Mouse (Mus musculus) limb, embryonic 11.5 days (tissue): ENCODE measurements around the gene Cstb. TPM values are rescaled to one million over a fixed set of nuclear protein-coding genes. Genes with fewer than 3 reads are reported as not detected.
"Not testable (repeated sequence)": the region's sequence is repeated elsewhere in the genome, so short reads cannot be mapped to it uniquely, and the experiment has no call there.

Experiments
- ATAC-seq: fragments of 200-750 bp; cut with Nextera tagmentation; 2 replicates; pipeline ENCODE4 v1.8.0; 2017; ENCODE audit warnings: low read depth; ENCODE audit not compliant: insufficient number of reproducible peaks, low FRiP score, low TSS enrichment
- DNase-seq: peaks from one replicate; pipeline ENCODE4 v3.0.0-alpha.2; 2015; ENCODE audit warnings: low spot score
- H3K27ac ChIP-seq: fragments of 300-500 bp; sonication (generic); replicated peaks from 2 replicates; pipeline ENCODE4 v1.5.1; 2014; ENCODE audit warnings: low read depth, mild to moderate bottlenecking, low read length
- H3K27me3 ChIP-seq: fragments of 300-500 bp; sonication (generic); 2 replicates; pipeline ENCODE4 v1.6.1; 2014; ENCODE audit warnings: mild to moderate bottlenecking, low read length, mixed read lengths; ENCODE audit not compliant: control insufficient read depth, insufficient read depth
- H3K36me3 ChIP-seq: fragments of 300-500 bp; sonication (generic); 2 replicates; pipeline ENCODE4 v1.6.1; 2014; ENCODE audit warnings: mild to moderate bottlenecking, low read length, moderate library complexity, mixed read lengths; ENCODE audit not compliant: control insufficient read depth, insufficient read depth
- H3K4me1 ChIP-seq: fragments of 300-500 bp; sonication (generic); 2 replicates; pipeline ENCODE4 v1.6.1; 2014; ENCODE audit warnings: low read length, mixed read lengths; ENCODE audit not compliant: control insufficient read depth, insufficient read depth
- H3K4me2 ChIP-seq: fragments of 300-500 bp; sonication (generic); 2 replicates; pipeline ENCODE4 v1.6.1; 2014; ENCODE audit warnings: low read depth, mild to moderate bottlenecking, moderate library complexity; ENCODE audit not compliant: severe bottlenecking
- H3K4me3 ChIP-seq: fragments of 300-500 bp; sonication (generic); 2 replicates; pipeline ENCODE4 v1.5.1; 2014; ENCODE audit warnings: low read depth, low read length
- H3K9ac ChIP-seq: fragments of 300-500 bp; sonication (generic); 2 replicates; pipeline ENCODE4 v1.6.1; 2014; ENCODE audit warnings: mild to moderate bottlenecking, low read length
- H3K9me3 ChIP-seq: fragments of 300-500 bp; sonication (generic); 2 replicates; pipeline ENCODE4 v1.6.1; 2016; ENCODE audit warnings: low read length; ENCODE audit not compliant: control insufficient read depth
- WGBS: fragments of 180-500 bp; shearing (Covaris S2); extraction: QIAGEN DNeasy Blood & Tissue Kit; methylation state at CpG from one replicate; pipeline ENCODE4 v1.1.7; 2014; 5-methylcytosine and 5-hydroxymethylcytosine counted together
- polyA plus RNA-seq: library from polyadenylated mRNA; unstranded; fragments of >200 nt; fragmentation: Nextera tagmentation; extraction: Ambion mirVana; gene quantifications from 2 replicates; pipeline ENCODE4 v1.2.1, GENCODE M21; 2014

The Cstb gene
- polyA plus RNA-seq, 1 experiment from 2014 or later, result 169 TPM

- H3K27ac ChIP-seq, result no peak overlapping the region
- ATAC-seq (no peak), DNase-seq (no peak)
Measured at GRCm38 (mm10) chr10:78411851-78412250, 13.6 kb upstream of the Cstb start.

DNA sequence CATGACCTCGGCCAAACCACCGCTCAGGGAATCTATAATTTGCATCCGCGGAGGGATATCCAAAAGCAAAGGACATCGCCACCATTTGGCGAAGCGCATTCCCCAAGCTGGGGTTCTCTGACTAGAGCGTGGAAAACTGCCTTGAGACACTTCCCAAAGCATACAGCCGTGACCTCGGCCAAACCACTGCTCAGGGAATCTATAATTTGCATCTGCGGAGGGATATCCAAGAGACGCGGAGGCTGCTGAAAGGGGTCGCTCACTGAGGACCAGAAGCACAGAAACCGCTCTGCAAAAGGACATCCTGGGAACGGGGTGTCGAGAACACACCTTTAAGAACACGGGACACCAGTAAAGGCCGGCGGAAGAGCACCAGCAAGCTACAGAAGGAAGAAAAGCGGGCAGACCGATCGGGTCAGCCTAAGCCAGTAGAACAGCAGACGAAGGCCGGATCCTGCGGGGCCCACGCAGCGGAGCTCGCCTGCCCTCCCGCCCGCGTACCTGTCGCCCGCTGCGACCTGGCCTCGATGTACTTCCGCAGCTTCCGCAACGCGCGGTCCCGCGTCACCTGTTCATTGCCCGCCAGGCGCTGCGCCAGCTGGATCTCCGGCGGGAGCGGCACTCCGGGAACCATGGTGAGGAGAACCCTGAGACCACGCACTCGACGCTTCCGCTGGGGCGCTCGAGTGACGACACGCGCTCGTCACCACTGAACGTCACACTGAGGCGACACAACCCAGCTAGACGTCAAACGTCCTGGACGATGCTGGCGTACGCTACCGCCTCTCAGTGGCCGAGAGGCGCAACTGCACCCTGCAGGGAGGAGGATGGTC is 12.9 kb upstream of the Cstb start, which contains the start of gene Rrp1:
Gene Rrp1 (minus strand): TSS at position 725 of the 833 bp plus-strand sequence.
- WGBS, result under 1% methylated on average over 70 of the region's 70 CpGs
- peaks cover 3% of the 10 kb centered on the region; the same call in 1 of the 2 replicates for H3K4me1 ChIP-seq
- peak within 1 kb of the TSS; percentile 93 for H3K4me3 ChIP-seq
- peak within 1 kb of the TSS; percentile 47 for H3K4me2 ChIP-seq
- no peaks in the 10 kb centered on the region for H3K9me3 ChIP-seq
- peak; percentile 92 for ATAC-seq
- peaks cover 16% of the 10 kb centered on the region for H3K36me3 ChIP-seq
- H3K9ac ChIP-seq, result peak within 1 kb of the TSS; percentile 83
- DNase-seq, result peak; percentile 98
- H3K27me3 ChIP-seq, result no peaks in the 10 kb centered on the region
- H3K27ac ChIP-seq, result peak within 1 kb of the TSS; percentile 52

More at GRCm38 (mm10) chr10:78411851-78412250, 13.6 kb upstream of the Cstb start:
- Histone ChIP-seq H3K4me1 (peaks cover 3% of the 10 kb centered on the region; the same call in 1 of the 2 replicates), H3K4me3 (peak overlapping the region; percentile 93), H3K4me2 (peak overlapping the region; percentile 47), H3K9ac (peak overlapping the region; percentile 83), H3K36me3 (peaks cover 23% of the 10 kb centered on the region), H3K27me3 (no peaks in the 10 kb centered on the region), H3K9me3 (no peaks in the 10 kb centered on the region)
- WGBS, result 18% methylated on average over 8 of the region's 8 CpGs

GRCm38 (mm10) chr10:78413152-78413520 is 12.3 kb upstream of the Cstb start:
- H3K4me3 ChIP-seq, result peak overlapping the region; percentile 93
- WGBS, result 42% methylated on average over 7 of the region's 7 CpGs
- no peaks in the 10 kb centered on the region for H3K9me3 ChIP-seq
- peak overlapping the region; percentile 83 for H3K9ac ChIP-seq
- no peaks in the 10 kb centered on the region for H3K27me3 ChIP-seq
- no peak for ATAC-seq
- H3K4me2 ChIP-seq, result peak overlapping the region; percentile 47
- H3K4me1 ChIP-seq, result peaks cover 3% of the 10 kb centered on the region; the same call in 1 of the 2 replicates
- no peak overlapping the region for H3K27ac ChIP-seq
- peaks cover 15% of the 10 kb centered on the region for H3K36me3 ChIP-seq
- DNase-seq, result no peak

- H3K4me3 ChIP-seq, ATAC-seq, H3K27me3 ChIP-seq, H3K9me3 ChIP-seq, H3K27ac ChIP-seq, DNase-seq, H3K4me1 ChIP-seq, H3K36me3 ChIP-seq, H3K9ac ChIP-seq, H3K4me2 ChIP-seq: not testable (repeated sequence)
- WGBS, result 90% methylated on average over 3 of the region's 4 CpGs
Measured at GRCm38 (mm10) chr10:78414936-78415335, 10.5 kb upstream of the Cstb start.

- no peaks in the 10 kb centered on the region for H3K36me3 ChIP-seq
- no peaks in the 10 kb centered on the region for H3K27me3 ChIP-seq
- H3K4me2 ChIP-seq, result no peak overlapping the region
- no peaks in the 10 kb centered on the region for H3K4me1 ChIP-seq
- no peak overlapping the region for H3K27ac ChIP-seq
- H3K4me3 ChIP-seq, result no peak overlapping the region
- DNase-seq (no peak), ATAC-seq (no peak)
- H3K9ac ChIP-seq, result no peak overlapping the region
- WGBS, result 60% methylated on average over 5 of the region's 5 CpGs
- H3K9me3 ChIP-seq, result no peaks in the 10 kb centered on the region
Measured at GRCm38 (mm10) chr10:78417888-78418287, 7.6 kb upstream of the Cstb start.

- no peak overlapping the region for H3K9ac ChIP-seq
- no peaks in the 10 kb centered on the region for H3K36me3 ChIP-seq
- ATAC-seq, result no peak
- no peak for DNase-seq
- H3K4me3 ChIP-seq, result no peak overlapping the region
- no peaks in the 10 kb centered on the region for H3K4me1 ChIP-seq
- no peak overlapping the region for H3K4me2 ChIP-seq
- H3K27me3 ChIP-seq, result no peaks in the 10 kb centered on the region
- H3K27ac ChIP-seq, result no peak overlapping the region
- H3K9me3 ChIP-seq, result no peaks in the 10 kb centered on the region
- WGBS, result 89% methylated on average over 2 of the region's 2 CpGs
Measured at GRCm38 (mm10) chr10:78418791-78419190, 6.7 kb upstream of the Cstb start.

- Histone ChIP-seq H3K4me2 (no peak overlapping the region), H3K4me3 (no peak overlapping the region), H3K36me3 (no peaks in the 10 kb centered on the region), H3K27ac (no peak overlapping the region), H3K9ac (no peak overlapping the region), H3K27me3 (no peaks in the 10 kb centered on the region), H3K9me3 (no peaks in the 10 kb centered on the region), H3K4me1 (no peaks in the 10 kb centered on the region)
- WGBS, result 88% methylated on average over 2 of the region's 2 CpGs
- ATAC-seq (no peak), DNase-seq (no peak)
Measured at GRCm38 (mm10) chr10:78420929-78421328, 4.5 kb upstream of the Cstb start.

GRCm38 (mm10) chr10:78422614-78423013 is 2.9 kb upstream of the Cstb start:
- Histone ChIP-seq H3K4me3 (no peak overlapping the region), H3K27me3 (no peaks in the 10 kb centered on the region), H3K9ac (no peak overlapping the region), H3K4me2 (no peak overlapping the region), H3K4me1 (no peaks in the 10 kb centered on the region), H3K9me3 (no peaks in the 10 kb centered on the region), H3K27ac (no peak overlapping the region), H3K36me3 (0 out of 2 replicates have a peak, but pooled peaks cover 2% of the 10 kb centered on the region)
- 90% methylated on average over 3 of the region's 3 CpGs for WGBS
- ATAC-seq (no peak), DNase-seq (no peak)
